In the genomic region with DNA sequence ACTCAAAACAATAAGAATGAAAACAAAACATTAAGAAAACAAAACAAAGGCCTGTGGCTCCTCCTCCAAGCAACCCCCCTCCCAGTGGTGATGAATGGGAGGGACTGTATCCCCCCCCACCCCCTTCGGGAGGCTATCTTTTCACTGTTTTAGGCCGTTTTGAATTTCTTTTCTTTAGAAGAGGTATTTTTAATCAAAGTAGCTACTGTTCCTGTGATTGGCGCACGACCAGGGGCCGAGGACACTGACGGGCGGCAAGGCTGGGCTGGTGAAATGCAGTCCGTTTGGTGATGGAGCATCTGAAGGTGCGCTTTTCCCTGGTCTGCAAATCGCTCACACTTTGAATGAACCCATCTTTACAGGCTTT, we compare ENCODE assay signal across 8 mouse cellular contexts. TPM values are rescaled to one million over a fixed set of nuclear protein-coding genes. Genes with fewer than 3 reads are reported as not detected.
DNase-seq lines count a peak whose midpoint lies in the region; ATAC-seq and TF ChIP-seq lines count a peak whose summit lies in the region.

Gene Lancl2, plus strand, starts transcription at position 165 of the 367 bp plus-strand sequence.

- H3K9ac ChIP-seq in lung, embryonic 14.5 days: peak within 1 kb of the TSS; percentile 87
- peak within 1 kb of the TSS; percentile 91 for H3K9ac ChIP-seq in forebrain, embryonic 15.5 days (replicated peaks)

- H3K4me1 ChIP-seq in lung, embryonic 14.5 days (ENCODE audit: insufficient read depth): no peaks in the 10 kb centered on the region
- H3K4me1 ChIP-seq in brown adipose tissue, adult 24 weeks (ENCODE audit: control insufficient read depth, insufficient read depth, insufficient read length, low read length): no peaks in the 10 kb centered on the region
- peaks cover 23% of the 10 kb centered on the region for H3K4me1 ChIP-seq in forebrain, embryonic 15.5 days

- peak; percentile 19 for ATAC-seq in lung, embryonic 14.5 days (ENCODE audit: insufficient read depth)
- peak; percentile 13; the same call in 1 of the 2 replicates for ATAC-seq in forebrain, embryonic 15.5 days (replicated peaks)
- ATAC-seq in megakaryocyte, adult 5-6 weeks (ENCODE audit: poor library complexity, severe bottlenecking): peak; percentile 26

- H3K36me3 ChIP-seq in lung, embryonic 14.5 days (ENCODE audit: insufficient read depth): no peaks in the 10 kb centered on the region
- no peaks in the 10 kb centered on the region for H3K36me3 ChIP-seq in forebrain, embryonic 15.5 days

- no peak for TF ChIP-seq CTCF in lung, embryonic 14.5 days (IDR thresholded peaks at IDR 0.05; ENCODE audit: low read depth)

- peak within 1 kb of the TSS; percentile 64 for H3K4me2 ChIP-seq in lung, embryonic 14.5 days
- peak within 1 kb of the TSS; percentile 51 for H3K4me2 ChIP-seq in forebrain, embryonic 15.5 days (replicated peaks)

- peak within 1 kb of the TSS; percentile 70 for H3K4me3 ChIP-seq in lung, embryonic 14.5 days (ENCODE audit: low read depth, low read length)
- H3K4me3 ChIP-seq in brown adipose tissue, adult 24 weeks (ENCODE audit: insufficient read depth, low read depth, low read length): peak within 1 kb of the TSS; percentile 96
- peak within 1 kb of the TSS; percentile 68 for H3K4me3 ChIP-seq in forebrain, embryonic 15.5 days

- H3K27me3 ChIP-seq in lung, embryonic 14.5 days (ENCODE audit: insufficient read depth, low read length): no peaks in the 10 kb centered on the region
- no peaks in the 10 kb centered on the region for H3K27me3 ChIP-seq in forebrain, embryonic 15.5 days

- WGBS in lung, embryonic 14.5 days: under 1% methylated on average over 10 of the region's 10 CpGs
- WGBS in forebrain, embryonic 15.5 days: under 1% methylated on average over 10 of the region's 10 CpGs

- DNase-seq in lung, embryonic 14.5 days: peak; percentile 52
- DNase-seq in lung, postnatal 4 days: no peak
- DNase-seq in heart, postnatal 25 days (ENCODE audit: low spot score): no peak
- peak; percentile 44 to 59 for DNase-seq in layer of hippocampus, postnatal 14 days (ENCODE audit: low spot score in 2 of 2)
- DNase-seq in telencephalon, adult 2 months (ENCODE audit: low read depth, low spot score): peak; percentile 38

- intact Hi-C loops in heart, postnatal 25 days (cut with DNase I): loop anchor here (5.0 kb wide), 1 partner anchor 165 kb away; the partner anchor contains the start of gene Ppm1k

- no peaks in the 10 kb centered on the region for H3K9me3 ChIP-seq in lung, embryonic 14.5 days (ENCODE audit: low read depth, low read length)
- H3K9me3 ChIP-seq in forebrain, embryonic 15.5 days: no peaks in the 10 kb centered on the region

- H3K27ac ChIP-seq in lung, embryonic 14.5 days (ENCODE audit: low read depth): peak within 1 kb of the TSS; percentile 99
- H3K27ac ChIP-seq in brown adipose tissue, adult 24 weeks (replicated peaks; ENCODE audit: low read depth, low read length): peak within 1 kb of the TSS; percentile 98
- peak within 1 kb of the TSS; percentile 98 for H3K27ac ChIP-seq in forebrain, embryonic 15.5 days (replicated peaks)

RNA-seq across cellular contexts. Expression of gene Lancl2, which starts in this region (rescaled TPM):
- polyA plus RNA-seq in lung, embryonic 14.5 days (2014; fragmentation: Nextera tagmentation; extraction: Ambion mirVana): 29.9 and 30.2 TPM in 2 replicates
- 13.5 and 13.6 TPM in 2 replicates for polyA plus RNA-seq in brown adipose tissue, adult 24 weeks (2012; ENCODE audit: insufficient read depth, insufficient read length, missing spikeins)
- polyA plus RNA-seq in forebrain, embryonic 15.5 days (2015; fragmentation: Nextera tagmentation; extraction: Ambion mirVana): 80.7 and 86.1 TPM in 2 replicates
- total RNA-seq in heart, postnatal 25 days (2021): 10 to 100 TPM; 11.8 to 13.9 TPM
- total RNA-seq in layer of hippocampus, postnatal 14 days (2021): 100 to 1,000 TPM; 108 to 109 TPM
- total RNA-seq in megakaryocyte, adult 5-6 weeks (2015): 26.0 and 29.7 TPM in 2 replicates
- total RNA-seq in megakaryocyte, adult 5-6 weeks (2017): 26.3 and 28.7 TPM in 2 replicates

Comparison
In these comparisons a context has a peak if more than half of its experiments do, and no peak if none do; other contexts are left out.
1. DNase-seq: peak in lung, embryonic 14.5 days (single experiment), layer of hippocampus, postnatal 14 days (2 of 2) and telencephalon, adult 2 months (single experiment); none in lung, postnatal 4 days (0 of 2) and heart, postnatal 25 days (single experiment).
2. Peak in every context shown above with its lines, with median percentiles within 50 percentile points of each other: ATAC-seq, H3K27ac ChIP-seq and H3K4me3 ChIP-seq.